Mouse (Mus musculus) heart, postnatal 0 days (tissue): ENCODE results near the gene Naa38.

Experiments used
- CTCF ChIP-seq: IDR thresholded peaks from 2 replicates; pipeline ENCODE4 v1.5.1; 2016; ENCODE audit warnings: antibody characterized with exemption, control low read depth, low read depth
- EP300 ChIP-seq: IDR thresholded peaks from 2 replicates; pipeline ENCODE4 v1.6.1; 2016; ENCODE audit warnings: antibody characterized with exemption, low read depth

GRCm38 (mm10) chr11:69399201-69400082, 4.2 kb downstream of the Naa38 start:
- no peak for TF ChIP-seq CTCF
- TF ChIP-seq EP300, result no peak
